Mouse (Mus musculus) urinary bladder, adult 2 months (tissue): Measurements from ENCODE around the gene Plaur. TPM values are rescaled to one million over a fixed set of nuclear protein-coding genes. Genes with fewer than 3 reads are reported as not detected.

Experiments used
- DNase-seq: peaks from one replicate; pipeline ENCODE4 v3.0.0; 2022; ENCODE audit warnings: low spot score
- polyA plus RNA-seq: library from polyadenylated mRNA; depleted of rRNA; stranded (reverse); fragments of >200 nt; gene quantifications from 2 replicates; pipeline ENCODE4 v1.2.3, GENCODE M21; 2012; rRNA removed

The Plaur gene
- polyA plus RNA-seq = 18.8 and 28.9 TPM in 2 replicates

DNA sequence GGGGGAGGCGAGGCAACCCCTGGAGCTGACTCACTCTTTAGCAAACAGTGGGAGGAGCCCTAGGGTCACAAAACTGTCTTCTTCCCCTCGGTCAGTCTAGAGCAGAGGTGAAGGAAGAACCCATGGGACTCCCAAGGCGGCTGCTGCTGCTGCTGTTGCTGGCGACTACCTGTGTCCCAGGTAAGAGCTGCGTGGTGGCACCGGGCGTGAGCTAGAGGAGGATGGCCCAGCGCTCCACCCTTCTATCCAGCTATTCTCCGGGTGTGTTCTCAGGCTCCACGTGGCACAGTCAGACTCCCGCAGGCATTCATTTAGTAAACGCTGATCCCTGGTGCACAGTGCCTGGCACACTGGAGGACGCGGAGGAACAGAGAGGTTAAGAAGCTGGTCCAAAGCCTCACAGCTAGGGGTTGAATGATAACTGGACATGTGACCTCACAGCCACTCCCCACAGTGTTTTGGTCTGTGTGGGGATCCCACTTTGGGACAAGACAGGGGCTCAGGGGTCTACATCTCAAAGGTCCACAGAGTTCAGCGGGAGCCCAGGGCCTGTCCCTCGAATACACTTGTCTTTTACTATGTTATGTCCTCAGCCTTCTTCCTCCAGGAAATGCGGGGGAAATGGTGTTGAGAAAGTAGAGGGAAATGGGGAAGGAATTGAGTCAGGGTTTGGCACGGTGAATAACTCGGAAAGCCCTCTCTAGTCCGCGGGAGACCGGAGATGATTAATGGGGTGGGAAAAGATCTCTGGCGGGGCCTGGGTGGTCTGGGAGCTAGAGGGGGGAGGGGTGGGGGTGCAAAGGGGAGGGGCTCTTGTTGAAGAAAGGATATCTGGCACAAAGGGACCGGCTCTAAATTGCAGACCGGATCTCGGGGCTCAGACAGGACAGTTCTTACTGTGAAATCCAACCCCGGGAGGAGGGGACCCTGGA is at the start of gene Plaur:
Plaur (plus strand) TSS at position 97 of the 932 bp plus-strand sequence.
- DNase-seq = peak; percentile 48

DNA sequence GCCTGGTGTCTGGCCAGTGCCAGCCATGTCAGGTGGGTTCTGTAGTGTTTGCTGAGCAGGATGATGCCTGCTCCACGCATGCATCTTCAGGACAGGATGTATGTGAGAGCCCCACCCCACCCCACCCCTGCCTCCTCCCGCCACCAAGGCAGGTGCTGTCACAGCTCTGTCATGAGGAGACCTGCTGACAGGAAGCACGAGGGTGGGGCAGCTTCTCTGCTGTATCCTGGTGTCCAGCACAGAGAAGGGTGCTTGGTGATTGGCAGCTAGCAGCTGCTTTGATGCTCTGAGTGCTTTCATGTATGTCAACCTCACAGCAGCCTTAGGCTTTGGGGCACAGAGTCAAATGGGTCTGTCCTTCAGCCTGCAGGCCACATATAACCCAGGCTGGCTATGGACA is 48.7 kb upstream of the Plaur start:
- no peak for DNase-seq

DNA sequence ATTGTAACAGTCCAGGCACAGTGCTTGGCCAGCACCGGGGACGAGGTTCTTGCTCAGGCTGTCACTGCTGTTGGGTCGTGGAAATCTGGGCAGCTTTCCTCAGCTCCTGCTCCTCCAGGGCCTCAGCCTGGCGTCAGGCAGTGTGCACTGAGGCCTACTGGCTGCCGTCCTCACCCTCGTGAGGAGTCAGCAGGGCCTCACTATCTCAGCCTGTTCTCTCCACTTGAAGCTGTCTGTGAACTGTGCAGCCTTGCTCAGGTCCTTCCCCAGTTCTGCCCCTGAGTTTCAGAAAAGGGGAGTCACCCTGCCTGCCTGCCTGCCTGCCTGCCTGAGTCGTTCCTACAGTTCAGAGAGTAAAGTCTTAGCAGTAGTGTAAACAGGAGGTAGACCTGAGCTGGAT is 47.0 kb upstream of the Plaur start:
- no peak for DNase-seq

DNA sequence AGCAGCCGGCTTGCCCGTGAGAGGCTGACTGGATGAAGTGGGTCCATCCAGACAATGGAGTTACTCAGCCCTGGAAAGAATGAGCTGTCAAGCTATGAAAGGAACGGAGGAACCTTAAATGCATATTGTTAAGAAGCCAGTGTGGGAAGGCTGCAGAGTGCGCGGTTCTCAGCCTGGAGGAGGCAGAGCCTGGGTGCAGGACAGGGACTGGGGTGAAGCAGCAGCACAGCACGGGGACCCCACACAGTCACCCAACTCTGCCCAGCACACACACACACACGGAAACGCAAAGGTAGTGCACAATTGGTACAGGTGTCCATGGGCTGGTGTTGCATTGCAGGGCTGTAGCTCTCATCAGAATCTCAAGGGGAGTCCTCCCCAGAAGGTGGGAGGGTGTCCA is 42.7 kb upstream of the Plaur start:
- no peak for DNase-seq

DNA sequence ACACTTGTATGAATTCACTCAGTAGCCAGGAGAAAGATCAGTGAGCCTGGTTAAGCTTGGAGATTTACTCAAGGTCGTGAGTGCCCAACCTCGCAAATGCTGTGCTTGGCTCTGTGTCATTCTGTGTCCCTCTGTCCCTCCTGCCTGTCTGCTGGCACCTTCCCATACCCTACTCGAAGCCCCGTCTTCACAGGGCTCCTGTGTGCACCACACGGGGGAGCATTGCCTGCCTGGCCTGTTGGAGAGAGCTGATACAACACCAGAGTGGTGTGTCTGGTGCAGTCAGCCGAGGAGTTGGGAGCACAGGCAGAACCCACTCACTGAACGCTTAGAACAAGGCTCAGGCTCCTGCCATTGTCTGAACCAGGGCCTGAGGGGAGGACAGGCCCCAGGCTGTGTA is 40.6 kb upstream of the Plaur start:
- DNase-seq = no peak

DNA sequence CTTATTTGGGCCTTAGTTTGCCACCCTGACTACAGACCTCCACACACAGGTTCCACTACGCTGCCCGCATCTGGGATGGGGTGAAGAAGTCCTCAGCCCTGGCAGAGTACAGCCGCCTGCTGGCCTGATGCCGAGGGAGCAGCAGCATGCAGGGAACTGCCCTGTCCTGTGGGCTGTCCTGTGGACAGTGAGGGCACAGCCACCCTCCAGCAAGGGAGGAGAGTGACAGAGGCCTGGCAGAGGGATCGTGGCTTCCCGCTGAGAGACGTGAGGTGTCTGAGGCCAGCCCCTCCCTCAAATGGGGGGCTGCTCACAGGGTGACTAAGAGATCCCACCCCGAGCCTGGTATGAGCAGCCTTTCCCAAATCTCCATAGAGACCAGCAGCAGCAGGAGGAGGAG is 40.0 kb upstream of the Plaur start:
- DNase-seq = no peak

DNA sequence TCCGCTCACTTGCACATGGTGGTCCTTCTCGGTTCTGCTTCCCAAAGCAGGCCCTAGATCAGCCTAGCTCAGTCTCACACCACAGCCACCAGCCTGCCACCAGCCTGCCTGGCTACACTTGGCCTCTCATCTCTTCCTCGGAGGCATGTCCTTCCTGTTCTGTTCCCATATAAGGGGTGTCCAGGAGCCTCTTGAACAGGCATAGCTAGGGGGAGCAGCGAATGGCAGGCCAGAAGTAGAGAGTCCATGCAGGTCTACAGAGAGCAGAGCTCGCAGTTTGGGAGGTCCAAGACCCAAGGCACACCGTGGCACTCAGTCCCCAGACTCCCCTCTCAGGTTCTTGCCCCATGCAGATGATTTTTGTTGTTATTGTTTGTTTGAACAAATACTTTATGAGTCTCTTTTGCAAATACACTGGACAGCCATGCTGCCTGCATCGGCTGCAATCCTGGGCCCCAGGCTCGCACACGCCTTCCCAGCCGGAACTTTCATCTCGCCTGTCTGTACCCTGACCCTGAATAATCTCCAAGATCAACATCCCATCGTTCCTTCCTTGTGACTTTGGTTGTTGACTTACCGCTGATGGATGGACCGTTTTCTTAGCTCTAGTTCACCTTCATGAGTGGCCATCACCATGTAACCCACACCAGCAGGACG is 39.0 kb upstream of the Plaur start:
- no peak for DNase-seq

DNA sequence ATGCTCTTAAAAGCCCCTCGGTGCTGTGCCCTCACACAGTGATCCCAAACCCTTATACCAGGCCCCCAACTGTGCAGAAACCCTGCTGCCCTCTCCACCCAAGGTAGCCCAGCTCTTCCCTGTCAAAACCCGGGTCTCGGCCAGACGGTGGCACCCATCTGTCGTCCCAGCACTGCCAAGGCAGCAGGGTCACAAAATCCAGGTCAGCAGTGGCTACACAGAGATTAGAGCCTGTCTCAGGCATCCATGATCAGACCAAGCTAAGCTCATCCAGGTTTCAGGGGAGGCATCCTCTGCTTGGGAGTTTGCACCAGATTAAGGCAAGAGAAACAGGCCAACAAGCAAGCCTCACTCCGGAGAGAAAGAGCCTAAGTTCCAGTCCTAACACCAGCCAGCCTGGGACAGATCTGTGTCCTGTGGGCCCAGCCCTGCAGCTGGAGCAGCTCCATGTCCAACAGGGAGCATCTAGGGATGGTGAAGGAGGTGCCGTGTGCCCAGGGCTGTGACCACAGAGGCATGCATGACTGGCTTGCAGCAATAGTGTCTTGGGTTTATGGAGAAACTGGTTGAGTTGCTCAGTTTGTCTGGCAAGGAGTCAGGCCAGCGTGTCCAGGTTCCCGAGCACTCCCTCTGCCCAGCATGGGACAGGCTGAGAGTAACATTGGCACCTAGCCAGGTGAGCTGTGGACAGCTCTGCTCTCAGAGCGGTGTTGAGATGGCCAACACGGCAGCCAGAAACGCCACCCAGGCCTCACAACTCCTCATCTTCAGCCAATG is 38.1 kb upstream of the Plaur start:
- no peak for DNase-seq

DNA sequence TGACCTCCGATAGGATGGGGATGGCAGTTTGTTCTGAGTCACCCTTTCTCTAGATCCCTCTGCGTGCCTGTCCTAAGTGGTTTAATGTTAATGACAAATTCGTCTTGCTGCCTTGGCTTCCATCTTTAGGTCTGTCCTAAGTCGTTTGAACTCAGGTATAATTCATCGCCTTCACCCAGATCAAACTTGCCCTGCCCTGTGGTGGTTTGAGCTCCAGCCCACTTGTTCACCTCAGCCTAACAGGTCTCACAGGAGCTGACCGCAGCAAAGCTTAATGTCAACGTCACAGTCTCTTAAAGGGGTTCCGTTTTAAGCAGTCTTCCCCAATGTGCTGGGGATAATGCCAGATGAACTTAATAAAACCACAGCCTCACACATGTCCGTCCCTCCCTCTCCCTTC is 36.4 kb upstream of the Plaur start:
- DNase-seq = no peak

DNA sequence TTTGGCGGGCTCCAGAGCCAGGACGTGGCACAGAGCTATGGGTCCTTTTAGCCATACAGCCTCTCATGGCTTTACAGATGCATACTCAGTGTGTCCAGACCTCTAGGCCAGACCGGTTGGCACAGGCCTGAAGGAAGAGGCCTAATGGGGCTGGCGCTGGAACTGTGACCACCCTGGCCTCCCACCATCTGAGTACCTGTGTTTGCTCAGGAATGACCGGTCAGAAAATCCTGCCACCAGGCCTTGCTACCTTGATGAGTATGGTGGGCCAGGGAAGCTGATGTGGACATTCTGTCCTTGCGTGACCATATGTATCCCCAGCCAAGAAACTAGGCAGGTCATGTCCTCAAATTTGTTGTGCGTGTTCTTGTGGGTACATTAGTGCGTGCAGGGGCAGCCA is 35.1 kb upstream of the Plaur start:
- no peak for DNase-seq

DNA sequence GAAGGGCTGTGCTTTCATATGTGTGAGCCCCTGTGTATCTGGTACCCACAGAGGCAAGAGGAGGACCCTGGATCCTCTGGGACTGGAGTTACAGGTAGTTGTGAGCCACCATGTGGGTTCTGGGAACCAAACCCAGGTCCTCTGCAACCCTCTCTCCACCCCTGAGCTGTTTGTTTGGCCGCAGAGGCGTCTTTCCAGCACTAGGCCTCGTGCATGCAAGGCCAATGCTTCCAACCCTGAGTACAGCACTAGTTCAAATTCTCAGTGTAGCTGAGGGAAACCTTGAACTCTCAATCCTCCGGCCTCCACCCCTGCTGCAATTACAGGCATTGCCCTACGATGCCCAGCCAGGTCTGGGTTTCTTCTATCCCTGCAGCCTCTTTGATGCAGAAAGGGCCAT is 33.6 kb upstream of the Plaur start:
- DNase-seq = no peak

DNA sequence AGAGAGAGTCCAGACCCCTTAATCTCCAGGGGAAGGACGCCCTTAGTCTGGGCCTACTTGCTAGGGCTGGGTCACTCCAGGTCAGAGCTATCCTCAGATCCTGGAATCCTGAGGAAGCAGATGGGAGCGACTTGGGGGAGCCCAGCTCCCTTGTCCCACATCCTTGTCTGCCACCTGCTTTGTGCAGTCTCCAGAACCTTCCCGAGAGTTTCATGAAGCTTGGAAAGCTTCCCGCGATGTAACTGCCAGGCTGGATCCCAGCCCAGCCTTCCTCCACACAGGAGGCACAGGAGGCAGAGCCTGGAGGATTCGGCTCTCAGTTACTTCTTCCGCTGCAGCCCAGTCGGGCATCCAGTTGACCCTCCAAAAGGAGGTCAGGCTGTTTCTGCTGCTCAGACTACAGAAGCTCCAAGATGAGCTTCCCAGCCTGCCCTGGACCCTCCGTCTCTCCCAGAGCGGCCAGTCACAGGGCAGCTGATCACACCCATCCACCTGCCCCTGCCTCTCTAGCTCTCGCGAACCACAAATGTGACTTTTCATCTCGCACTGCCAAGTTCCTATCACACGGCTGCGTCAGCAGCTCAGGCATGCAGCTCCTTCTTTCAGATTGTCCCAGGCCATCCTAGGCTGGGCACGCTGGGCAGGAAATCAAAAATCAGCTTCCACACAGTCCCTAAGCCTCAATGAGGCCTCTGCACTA is 32.7 kb upstream of the Plaur start:
- no peak for DNase-seq

DNA sequence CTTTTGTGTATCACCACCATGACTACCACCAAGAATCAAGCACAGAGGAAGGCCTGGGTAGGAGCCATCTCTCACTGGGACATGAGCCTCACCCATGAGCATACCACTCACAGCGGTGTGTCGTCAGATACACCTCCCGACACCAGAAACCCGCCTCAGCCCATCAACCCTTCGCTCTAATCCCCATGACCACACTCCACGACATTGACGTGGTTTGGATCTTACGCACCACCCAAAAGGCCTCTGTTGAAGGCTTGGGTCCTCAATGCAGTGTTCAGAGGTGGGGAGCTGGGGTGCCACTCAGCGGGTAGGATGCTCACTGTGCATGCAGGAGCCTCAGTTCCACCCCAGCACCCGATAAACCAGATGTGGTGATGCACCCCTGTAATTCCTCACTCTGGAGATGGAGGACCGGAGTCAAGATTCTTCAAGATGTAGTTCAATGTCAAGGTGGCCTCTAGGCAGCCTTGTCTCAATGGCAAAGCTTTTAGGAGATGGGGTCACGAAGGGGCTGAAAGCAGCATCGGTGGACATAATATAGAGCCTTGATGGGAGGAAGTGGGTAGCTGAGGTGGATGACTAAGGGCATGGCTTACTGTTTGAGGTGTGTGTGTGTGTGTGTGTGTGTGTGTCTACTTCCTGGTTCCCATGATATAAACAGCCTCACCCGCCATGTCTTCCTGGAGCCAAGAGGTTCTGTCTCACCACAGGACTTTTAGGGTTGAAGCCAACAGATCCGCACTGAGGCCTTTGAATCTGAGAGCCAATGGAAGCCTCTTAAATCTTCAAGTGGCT is 31.5 kb upstream of the Plaur start:
- DNase-seq = no peak

DNA sequence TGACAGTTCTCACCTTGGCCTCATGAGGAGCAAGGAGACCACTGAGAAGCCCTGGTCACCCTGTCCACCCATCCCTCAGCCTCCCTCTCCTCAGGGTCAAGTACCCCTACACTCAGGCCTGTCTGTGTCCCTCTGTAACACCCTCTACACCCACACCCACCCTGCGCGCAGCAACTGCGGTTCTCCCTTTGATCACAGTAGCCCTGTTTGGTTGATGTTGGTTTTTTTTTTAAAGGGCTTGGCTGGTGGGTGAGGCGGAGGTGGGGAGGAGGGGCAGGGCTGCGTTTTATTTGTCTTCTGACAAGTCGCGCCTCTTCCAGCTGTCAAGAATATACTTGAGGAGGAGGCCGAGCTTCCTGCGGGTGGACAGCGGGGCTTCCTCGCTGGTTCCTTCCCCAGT is 30.6 kb upstream of the Plaur start:
- no peak for DNase-seq

DNA sequence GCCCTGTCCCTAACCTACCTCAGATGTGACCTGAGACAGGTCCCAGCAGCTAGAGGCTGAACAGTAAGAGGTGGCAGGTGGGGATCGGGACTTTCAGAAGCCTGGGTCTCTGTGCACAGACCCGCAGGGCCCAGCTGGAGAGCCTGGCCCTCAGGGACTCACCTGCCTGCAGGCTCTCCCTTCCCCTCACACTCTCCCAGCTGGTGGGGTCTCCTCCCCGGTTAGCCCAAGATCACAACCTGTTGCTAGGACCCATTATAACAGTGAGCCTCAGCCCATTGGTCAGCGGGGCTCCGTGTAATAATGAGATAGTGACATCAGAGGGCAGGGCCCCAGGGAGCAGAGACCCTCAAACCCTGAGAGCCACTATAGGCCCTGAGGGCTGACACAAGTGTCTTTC is 27.0 kb upstream of the Plaur start:
- DNase-seq = no peak

DNA sequence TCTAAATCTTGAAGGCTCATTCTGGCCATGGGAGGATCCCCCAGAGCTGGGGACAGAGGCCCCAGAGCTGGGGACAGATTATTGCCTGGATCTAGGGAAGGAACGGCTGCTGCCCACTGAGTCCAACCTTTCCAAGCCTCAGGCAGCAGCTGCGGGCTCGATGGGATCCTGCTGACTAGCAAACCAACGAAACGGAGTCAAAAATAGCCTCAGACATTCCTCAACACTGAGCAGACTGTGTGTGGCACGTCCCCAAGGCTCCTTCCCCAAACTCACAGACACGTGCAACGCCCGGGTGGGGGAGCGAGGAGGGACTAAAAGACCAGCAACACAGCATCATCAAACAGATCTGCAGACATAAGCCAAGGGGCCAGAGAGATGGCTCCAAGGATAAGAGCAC is 24.3 kb upstream of the Plaur start:
- no peak for DNase-seq

DNA sequence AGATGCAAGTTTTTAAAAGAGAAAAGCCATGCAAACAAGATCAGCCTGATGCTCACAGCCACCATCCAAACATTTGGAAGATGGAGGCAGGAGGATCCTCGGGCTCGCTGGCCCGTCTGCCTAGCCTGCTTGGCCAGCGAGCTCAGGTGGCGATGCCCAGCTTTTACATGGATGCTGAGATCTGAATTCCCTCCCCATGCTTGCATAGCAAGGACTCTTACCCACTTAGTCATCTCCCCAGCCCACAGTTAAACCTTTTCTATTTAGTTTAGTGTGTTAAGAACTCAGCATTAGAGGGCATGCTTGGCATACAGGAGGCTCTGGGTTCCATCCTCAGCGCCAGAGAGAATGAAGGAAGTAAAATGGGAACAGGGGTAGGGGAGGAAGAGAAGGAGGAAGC is 23.1 kb upstream of the Plaur start:
- no peak for DNase-seq

DNA sequence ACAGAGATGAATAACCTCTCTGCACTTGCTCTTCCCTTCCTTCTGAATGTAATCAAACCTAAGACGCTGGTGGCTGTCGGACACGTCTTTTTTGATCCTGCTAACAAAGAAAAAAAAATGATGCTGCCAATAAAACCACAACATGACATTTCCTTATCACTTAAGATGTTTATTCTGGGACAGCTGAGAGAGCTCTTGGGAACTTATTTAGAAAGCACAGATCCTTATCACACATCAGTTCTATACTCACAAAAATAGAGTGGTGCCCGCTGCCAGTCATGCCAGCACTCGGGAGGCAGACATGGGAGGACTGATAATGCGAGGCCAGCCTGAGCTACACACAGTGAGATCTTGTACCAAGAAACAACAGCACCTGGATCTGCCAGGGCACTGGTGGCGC is 22.4 kb upstream of the Plaur start:
- no peak for DNase-seq

DNA sequence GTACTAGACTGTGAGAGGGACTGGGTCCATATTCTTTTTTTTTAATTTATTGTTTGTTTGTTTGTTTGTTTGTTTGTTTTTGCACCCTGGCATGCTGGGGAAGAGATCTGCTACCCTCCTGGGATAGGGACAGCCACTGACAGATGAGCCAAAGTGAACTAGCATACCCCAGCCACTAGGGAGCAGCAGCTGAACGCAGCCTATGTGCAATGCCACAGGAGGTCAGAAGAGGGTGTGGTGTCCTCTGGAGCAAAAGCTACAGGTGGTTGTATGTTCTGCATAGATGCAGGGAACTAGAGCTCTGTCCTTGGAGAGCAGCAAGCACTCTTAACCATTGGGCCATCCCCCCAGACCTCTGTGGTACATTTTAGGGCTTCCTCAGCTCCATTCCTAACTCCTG is 20.5 kb upstream of the Plaur start:
- no peak for DNase-seq

DNA sequence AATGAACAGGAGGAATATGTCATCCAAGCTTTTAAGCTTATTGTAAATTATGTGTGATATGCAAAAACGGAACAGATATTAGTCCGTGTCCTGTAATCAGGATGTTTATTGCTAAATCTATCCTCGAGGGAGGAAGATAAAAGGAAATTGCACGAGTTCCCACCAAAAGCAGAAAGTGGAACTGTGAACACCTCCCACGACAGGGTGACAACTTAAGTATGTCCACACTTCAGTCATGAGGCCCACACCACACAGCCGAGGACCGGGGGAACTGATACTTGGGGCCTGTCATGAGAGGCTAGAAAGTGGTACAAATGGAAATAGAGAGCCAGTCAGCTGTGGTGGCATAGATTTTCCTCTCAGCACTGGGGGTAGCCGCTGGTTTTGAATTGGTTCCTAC is 20.0 kb upstream of the Plaur start:
- DNase-seq = no peak

DNA sequence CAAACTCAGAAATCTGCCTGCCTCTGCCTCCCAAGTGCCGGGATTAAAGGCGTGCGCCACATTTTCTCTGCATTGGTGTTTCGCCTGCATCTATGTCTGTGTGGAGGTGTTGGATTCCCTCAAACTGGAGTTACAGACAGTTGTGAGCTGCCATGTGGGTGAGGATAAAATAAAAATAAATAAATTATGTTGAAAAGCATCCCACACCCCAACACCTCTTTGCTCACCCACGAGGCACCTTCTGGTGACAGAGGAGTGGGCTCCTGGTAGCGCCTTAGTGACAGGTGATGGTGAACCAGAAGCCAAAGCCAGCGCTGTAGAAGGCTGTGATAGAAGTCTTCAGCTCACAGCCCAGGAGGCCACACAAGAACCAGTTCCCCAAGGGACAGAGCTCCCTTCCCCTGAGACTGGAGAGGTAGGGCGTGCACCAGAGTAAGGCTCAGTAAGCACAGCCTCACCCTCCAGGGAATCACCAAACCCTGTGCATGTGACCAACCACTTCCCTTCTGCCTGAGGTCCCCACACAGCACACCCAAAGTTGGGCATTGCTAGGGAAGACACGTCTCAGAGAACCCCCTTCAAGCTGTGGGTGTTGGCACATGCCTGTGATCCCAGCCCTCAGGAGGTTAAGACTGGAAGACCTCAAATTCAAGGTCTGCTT is 16.9 kb upstream of the Plaur start:
- DNase-seq = no peak
